Mouse (Mus musculus) NIH3T3 (cell line): Measurements from ENCODE around the gene Slc36a2.
"Not testable (repeated sequence)": the region's sequence is repeated elsewhere in the genome, so short reads cannot be mapped to it uniquely, and the experiment has no call there.

Source experiments
- DNase-seq: peaks from one replicate; pipeline ENCODE4 v3.0.0-alpha.2; 2012; ENCODE audit warnings: low read depth

The Slc36a2 gene

DNA sequence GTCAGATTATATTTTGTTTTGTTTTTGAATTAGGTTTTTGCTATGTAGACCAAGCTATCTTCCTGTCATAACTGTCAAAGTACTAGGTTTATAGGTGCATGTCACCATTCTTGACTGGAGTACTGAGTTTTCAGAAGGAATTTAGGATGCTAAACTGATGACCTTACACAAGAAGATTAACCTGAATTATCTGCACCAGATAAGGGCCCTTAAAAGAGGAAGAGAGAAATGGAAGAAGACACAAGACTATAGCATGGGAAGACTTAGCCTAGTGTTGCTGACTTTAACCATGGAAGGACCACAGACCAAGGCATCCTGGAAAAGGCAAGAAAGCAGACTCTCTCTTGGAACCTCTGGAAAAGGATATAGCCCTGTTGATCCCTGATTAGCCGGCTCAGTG is 51.7 kb downstream of the Slc36a2 start:
- DNase-seq = no peak

DNA sequence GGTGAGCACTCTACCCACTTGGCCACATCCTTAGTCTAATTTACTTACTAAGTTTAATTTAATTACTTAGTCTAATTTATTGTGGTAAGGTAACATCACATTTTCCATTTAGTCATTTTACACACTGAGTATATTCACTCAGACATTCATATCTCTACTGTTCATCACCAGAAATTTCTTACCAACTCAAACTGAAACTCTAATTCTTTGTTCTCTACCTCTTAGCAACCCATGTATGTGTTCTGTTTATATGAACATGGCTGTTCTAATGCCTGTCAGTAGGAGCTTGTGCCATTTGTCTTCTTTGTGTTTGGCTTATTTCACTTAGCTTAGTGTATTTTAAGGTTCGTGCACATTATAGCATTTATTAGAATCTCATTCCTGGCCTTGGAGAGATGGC is 52.9 kb downstream of the Slc36a2 start:
- no peak for DNase-seq

DNA sequence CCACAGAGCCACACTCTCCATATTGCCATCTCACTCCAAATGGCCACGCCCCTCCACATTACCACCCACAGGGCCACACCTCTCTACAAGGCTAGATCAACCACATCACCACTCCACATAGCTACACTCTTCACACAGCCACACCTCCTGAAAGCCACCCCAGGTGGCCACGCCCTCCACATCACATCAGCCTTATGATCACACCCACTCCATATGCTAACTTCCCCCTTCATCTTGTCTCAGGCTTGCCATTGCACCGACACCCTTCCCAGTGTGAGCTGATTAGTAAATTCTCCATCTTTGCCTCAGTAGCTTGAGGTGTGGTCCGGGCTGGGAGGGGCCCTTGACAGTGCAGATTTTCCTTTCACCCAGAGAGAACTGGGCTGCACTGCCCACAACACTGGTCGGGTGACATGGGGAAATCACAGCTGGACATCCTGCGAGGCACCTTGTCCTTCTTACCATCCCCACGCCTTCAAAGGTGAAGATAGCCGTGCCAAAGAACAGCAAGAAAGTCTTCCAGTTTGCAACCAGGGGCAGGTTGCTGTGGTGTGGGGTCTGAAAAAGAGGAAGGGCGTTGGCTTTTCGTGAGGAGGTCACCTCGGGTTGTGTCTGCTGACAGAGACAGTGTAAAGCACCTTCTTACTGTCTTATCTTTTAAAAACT is 53.7 kb downstream of the Slc36a2 start:
- DNase-seq = no peak

DNA sequence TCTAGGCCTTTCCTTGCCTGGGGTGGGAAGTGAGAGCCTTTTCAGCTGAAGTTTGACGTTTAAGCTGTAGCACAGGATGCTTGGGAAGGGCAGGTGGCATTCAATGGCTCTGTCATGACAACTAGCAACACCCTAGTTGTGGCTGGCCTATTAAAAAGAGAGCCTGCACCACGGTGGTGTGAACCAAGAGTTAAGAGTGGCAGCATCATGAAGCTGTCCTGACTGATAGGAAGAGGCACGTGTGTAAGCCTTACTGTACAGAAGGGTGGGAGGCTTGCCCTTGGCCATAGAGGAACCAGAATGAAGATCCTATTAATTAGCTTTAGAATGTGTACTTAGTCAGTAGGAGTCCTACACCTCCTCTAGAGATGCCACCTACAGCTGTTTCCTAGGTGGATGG is 56.5 kb downstream of the Slc36a2 start:
- no peak for DNase-seq

DNA sequence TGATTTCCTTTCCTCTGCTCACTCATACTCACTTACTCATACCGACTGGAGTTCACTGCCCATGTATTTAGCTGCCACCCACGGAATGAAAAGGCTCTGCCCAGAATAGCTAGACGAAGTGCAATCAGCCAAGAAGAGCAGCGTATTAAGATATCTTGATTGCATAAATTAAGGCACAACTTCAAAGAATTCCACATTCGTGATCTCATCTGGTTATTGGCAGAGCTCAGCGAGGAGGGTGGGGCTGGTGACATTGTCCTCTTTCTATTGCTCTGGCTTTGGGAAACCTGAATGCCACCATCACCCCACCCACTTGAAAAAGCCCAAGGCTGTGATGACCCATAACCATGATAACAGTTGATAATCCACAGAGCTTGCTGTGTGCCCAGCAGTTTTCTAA is 56.9 kb downstream of the Slc36a2 start:
- DNase-seq = peak; percentile 6

DNA sequence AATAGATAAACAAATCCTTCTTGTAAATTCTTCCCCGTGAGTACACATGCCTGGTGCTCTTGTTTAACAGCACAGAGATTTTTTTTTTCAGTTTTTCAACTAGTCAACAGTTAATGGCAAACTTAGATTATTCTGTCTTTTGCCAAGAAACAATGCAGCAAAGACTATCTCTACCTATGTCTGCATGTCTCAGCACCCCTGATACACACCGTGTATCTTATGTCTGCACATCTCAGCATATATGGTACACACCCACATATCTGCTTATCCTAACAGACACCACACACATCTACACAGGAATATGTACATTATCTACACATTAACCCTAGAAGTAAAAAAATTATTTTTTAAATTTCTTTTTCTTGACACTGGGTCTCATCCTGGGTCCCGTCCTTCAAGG is 58.2 kb downstream of the Slc36a2 start:
- no peak for DNase-seq

DNA sequence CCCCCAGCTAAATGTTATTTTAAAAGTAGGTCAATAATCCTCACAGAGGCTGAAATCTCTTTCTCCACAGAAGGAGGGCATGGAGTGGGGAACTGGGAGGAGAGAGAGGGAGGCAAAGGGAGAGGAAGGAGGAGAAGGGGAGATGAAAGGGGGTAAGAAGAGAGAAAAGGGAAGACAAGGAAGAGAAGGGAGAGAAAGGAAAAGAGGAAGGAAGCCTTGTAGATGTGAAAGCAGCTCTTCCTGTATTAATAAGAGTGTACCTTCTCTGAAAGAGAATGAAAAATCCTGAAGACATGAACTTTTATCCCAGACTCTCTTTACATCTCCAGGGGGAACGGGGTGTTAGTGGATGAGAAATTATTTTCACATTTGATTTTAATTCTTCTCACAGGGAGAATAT is 63.4 kb downstream of the Slc36a2 start:
- no peak for DNase-seq

DNA sequence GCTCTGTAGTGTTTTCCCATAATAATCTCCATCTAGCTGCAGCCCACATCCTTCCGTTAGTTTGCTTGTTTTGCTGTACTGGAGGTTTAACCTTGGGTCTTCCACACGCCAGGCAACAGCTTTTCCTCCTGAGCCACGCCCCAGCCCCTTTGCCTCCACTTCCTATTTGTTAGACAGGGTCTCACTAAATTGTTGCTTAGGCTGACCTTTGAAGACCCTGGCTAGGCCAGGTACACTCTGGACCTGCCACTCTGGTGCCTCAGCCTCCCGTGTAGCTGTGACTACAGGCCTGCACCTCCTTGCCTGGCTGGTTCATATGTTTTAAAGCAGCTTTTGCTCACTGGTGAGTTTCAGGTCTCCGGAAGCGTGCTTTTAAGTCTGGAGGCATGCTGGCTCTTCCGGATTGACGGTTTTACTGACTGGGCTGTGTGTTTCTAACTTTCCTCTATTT is 64.0 kb downstream of the Slc36a2 start:
- no peak for DNase-seq

DNA sequence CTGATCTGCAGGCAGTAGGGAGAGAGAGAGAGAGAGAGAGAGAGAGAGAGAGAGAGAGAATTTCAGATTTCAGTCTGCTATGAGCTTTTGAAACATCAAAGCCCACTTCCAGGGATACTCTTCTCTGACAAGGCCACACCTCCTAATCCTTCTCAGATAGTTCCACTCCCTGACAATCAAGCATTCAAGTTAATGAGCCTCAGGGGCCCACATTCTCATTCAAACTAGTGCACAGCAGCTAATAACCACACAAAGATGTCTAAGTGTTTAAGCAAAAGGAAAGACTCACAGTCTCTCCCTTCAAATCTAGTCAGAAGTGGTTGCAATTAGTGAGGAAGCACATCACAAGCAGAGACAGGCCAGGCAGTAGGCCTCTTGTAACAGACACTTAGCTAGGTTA is 64.6 kb downstream of the Slc36a2 start:
- no peak for DNase-seq

DNA sequence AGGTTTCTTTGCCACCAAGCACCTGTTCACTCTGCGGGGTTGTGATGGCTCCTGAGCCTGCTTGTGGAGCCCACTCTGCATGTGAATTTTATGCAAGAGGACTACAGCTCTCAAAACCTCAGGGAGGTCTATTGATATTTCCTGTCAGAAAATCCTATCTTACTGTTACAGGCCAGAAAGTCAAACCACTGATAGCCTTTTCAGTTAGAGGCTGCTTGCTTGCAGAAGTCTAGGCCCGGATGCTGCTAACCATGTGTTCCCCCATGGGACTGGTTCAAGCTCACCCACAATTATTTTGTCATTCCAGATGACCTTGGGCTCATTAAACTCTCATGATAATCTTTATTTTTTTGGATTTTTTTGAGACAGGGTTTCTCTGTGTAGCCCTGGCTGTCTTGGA is 67.8 kb downstream of the Slc36a2 start:
- no peak for DNase-seq

DNA sequence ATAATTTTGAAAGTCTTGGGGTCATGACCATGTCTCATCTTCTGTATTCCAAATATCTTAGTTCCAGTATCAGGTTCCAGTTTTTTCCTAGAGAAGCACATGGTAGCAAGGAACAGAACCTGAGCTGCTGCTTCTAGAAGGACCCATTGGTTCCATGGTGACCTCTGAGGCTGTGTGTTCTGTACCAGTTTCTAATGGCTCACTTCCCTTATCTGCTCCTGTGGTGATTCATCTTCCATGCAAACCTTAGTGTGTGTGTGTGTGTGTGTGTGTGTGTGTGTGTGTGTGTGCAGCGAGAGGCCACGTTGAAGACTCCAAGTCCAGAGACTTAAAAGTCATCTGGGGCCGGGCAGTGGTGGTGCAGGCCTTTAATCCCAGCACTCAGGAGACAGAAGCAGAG is 68.9 kb downstream of the Slc36a2 start:
- DNase-seq = no peak

DNA sequence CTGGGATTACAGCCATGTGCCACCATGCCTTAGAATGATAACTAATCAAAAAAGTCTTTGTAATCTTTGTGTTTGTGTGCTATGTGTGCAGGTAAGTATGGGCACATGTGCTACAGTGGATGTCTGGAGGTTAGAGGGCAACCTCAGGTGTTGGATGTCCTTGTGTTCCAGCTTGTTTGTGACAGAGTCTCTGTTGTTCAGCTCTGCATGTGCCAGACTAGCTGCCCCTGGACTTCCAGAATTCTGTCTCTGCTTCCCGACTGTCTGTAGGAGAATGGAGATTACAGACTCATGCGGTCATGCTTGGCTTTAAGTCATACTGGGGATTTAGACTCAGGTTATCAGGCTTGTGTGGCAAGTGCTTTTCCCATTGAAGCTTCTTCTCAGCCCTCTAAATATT is 70.6 kb downstream of the Slc36a2 start:
- DNase-seq = no peak

DNA sequence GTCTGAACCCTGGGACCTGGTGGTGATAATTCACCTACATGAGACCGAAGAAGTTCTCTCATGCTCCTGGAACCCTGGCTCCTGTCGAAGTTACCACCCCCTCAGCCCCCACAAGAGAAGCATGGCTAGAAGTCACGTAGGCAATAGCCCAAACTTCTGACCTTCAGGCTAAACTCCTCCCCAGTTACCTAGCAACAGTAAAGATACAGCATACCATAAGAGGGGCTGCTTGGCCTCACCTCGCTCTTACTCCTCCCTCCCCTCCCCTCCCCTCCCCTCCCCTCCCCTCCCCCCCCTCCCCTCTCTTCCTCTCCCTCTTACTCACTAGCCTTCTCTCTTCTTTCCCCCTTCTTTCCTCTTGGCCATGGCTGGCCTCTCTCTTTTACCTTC is 71.0 kb downstream of the Slc36a2 start:
- DNase-seq = not testable (repeated sequence)

DNA sequence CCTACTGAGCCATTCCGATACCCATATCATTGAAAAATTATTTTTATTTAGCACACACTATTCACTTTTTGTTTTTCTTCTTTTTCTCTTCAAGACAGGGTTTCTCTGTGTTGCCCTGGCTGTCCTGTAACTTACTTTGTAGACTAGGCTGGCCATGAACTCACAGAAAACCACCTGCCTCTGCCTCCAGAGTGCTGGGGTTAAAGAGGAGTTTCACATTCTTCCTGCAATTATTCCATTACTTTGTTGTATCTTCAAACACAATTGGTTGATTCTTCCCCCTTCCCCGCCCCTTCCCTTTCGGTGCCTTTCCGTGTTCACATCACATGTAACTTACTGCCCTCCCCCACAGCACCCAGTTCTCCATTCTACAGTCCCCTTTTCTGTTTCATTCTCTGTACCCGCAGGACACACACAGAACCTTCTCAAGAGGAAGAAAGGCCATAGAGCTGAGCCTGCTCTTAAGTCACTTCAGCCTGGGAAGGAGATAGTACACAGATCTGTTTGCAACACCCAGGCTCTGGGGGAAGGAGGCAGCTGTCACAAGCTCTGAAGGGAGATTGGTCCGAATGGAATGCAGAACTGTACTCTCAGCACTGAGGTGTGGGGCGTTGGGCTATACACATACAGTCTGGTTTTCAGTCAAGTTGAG is 71.5 kb downstream of the Slc36a2 start:
- DNase-seq = no peak

DNA sequence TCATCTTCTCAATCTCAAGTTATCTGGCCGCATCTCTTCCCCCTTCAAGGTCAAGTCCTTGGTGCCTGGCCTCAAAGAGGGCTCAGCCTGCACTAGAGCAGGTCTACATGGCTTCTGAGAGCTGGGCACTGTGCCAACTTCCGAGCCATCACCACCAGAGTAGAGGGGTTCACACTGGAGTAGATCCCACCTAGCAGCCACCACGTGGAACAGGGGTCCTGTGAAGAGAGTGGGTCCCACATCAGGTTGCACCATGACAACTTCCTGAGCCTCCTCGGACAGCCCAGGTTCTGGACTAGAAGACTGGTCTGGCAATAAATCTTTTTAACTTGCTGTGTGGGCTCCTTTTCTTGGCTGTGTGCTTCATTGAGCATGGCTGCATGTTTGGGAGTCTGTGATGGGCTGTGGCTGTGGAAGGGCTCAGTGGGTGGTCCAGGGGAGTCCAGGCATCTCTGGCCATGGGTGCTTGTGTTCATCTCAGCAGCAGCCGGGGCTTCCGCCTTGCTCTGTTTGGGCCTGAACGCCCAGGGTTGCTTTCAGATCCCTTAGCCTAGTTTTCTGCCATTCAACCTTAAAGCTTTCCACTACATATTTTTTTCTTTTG is 74.2 kb downstream of the Slc36a2 start:
- DNase-seq = no peak

DNA sequence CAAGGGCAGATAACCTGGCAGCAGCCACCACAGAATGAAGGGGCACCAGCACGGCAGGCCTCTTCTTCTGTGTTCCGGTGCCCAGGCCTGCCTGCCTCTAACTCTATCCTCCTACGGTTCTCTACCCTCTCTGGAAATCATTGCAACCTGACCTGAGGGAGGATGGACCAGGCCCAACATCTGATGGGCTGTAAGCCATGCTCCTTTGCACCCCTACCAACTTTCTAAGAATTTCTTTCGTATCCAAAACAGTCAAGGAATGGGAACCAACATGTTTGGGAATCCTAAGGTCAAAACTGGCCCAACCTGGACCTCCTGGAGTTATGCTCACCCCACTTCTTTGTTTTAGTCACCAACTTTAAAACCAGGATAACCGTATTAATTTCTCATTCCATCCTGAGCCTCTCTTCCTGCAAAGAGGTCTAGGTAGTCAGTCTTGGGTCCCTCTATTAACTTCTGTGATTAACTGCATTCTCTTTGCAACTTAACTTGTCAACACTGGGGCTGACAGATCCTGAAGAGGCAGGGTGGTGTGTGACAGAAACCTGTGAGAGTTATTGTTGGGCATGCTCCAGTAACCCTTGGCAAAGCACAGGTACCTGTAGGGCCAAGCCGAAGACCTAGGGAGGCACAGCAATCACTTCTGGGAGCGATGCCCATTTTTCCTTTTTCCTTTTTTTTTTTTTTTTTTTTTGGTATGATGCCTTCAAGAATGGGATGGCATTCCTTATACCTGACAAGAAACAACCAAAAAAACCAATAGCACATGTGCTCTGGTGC is 75.2 kb downstream of the Slc36a2 start:
- no peak for DNase-seq
